Mouse (Mus musculus) left cerebral cortex, postnatal 36 days (tissue): ENCODE data around the gene Gga1. TPM values are rescaled to one million over a fixed set of nuclear protein-coding genes. Genes with fewer than 3 reads are reported as not detected.

Experiments used
- DNase-seq, 2 experiments: peaks; one replicate each; pipeline ENCODE4 v3.0.0; 2021 to 2022; ENCODE audit warnings: low spot score in 2 of 2, mixed read lengths in 1 of 2
- intact Hi-C: fragments of 180-260 bp; cut with DNase I; formaldehyde crosslinking; loops from one replicate; pipeline ENCODE4 v1.15.1; 2025
- microRNA-seq: library from miRNA; unstranded; fragments of <30 nt; microRNA quantifications from one replicate; pipeline ENCODE4 v1.2.0, GENCODE M21; 2022
- total RNA-seq, 2 experiments: library from RNA; stranded (reverse); gene quantifications; 2 replicates each; pipeline ENCODE4 v1.2.3; 2021

Gene Gga1
- total RNA-seq, 2 experiments from 2014 or later = 57.6 to 65.0 TPM

DNA sequence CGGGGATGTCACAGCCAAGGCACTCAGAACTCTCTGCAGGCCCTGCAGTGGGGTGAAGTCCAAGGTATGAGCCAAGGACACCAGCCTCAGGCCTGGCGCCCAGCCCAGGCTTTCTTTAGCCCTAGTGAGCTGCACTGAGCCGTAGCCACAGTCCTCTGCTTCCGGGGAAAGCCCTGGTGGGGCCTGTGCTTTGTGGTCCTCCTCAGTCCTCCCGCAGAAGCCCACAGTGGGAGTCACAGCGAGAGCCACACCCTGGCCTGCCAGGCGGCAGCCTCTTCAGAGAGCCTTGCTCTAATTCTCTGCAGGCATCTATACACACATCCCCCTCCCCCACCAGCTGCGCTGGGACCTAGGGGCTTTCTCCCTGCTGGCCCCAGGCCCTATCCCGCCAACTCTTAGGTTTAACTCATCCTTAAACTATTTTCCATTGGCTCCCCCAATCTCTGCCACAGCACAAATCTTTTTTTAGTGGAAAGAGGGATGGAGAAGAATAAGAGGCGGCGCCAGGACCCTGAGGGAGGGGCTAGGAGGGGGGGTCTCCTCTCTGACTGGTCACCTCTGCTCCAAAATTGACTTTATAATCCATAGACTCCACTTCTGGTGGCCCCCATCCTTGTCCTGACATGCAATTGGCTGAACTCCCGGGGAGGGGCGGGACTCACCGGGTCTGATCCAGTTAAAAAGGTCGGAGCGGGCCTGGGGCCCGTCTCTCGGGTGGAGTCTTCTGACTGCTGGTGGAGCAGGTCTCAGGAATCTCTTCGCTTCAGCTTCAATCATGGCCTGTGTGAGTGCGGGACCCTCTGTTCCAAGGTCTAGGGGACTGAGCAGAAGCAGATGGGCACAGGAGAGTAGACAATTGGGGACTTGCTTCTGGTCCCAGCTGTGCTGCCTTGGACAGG is 49.3 kb downstream of the Gga1 start, which contains the start of gene Lgals1:
Lgals1 (plus strand) TSS at position 705 of the 899 bp plus-strand sequence.
- peak; percentile 23 to 47 for DNase-seq
- intact Hi-C loops = no loop called here

DNA sequence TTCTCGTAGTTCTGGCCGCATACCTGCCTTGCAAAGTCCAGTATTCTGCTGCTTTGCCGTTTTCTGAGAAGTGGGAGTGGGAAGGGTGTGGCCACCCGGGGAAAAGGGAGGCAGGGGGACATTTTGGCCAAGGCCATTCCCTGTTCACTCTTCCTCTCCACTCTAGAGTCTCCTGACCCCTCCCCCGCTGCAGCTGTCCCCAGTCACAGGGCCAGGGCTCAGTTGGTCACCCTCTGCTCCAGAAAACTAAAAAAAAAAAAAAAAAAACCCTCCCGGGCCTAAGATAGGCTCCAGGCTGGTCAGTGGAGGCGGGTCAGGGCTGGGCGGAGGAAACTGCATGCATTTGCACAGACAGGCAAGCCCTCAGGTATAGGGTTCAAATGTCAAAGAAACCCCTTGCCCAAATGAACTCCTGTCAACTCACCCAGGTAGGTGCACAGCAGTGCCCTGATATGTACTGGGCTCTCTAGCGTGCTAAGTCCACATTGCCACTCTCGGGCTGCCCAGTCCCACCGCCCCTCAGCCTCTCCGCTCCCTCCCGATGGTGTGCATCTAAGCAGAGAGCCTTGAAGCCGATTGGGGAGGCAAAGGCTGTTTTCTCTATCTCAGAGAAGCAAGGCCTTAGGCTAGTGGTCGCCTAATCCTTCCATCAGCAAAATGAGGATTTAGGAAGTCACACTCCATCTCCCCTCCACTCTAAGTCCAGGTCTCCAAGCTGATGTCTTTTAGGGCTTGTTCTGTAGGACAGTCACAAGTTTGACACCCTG is 50.2 kb downstream of the Gga1 start:
- intact Hi-C loops = no loop called here

DNA sequence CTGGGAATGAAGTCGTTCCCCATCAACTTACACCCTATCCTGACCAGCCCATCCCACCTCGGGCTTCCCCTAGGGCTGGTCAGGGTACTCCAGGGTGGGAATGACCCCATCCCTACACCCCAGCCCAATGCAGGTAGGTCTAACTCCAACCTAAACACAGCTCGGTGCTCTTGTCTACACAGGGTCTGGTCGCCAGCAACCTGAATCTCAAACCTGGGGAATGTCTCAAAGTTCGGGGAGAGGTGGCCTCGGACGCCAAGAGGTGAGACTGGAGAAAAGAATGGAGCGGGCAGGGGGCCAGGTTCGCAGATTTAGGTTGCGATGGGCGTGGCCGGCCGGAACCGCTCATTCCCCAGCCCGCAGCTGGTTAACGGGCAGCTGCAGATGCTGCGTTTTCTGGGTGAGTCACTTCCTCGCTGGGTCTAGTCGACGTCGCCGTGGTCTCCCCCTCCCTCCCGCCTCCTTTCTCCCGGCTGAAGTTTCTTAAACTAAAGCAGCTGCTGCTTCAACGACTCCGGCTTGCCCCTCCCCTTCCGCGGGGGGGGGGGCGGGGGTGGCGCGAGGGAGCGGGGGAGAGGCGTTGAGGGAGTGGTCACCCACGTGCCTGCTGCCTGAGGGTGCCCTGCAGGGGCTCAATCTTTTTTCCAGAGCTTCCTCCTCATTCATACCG is 50.9 kb downstream of the Gga1 start:
- intact Hi-C loops = no loop called here
- DNase-seq = peak in 1 of 2 experiments; percentile 49

More for the DNA sequence above, 50.2 kb downstream of the Gga1 start:
- DNase-seq = no peak

DNA sequence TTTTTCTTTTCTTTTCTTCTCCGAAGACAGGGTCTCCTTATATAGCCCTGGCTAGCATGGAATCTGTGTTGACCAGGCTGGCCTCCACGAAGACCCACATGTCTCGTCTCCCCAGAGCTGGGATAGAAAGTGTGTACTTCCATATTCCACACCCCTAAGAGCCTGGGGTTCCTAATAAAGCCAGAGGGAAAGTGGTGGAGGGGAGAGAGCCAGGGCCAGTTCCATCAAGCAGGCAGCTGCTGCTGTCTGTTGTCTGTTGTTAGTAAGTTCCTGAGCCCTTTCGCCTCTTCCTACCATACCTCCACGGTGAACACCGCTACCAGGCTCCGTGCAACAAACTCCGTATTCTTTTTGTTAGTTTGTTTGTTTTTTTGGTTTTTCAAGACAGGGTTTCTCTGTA is 51.5 kb downstream of the Gga1 start:
- DNase-seq = no peak
- intact Hi-C loops = no loop called here

DNA sequence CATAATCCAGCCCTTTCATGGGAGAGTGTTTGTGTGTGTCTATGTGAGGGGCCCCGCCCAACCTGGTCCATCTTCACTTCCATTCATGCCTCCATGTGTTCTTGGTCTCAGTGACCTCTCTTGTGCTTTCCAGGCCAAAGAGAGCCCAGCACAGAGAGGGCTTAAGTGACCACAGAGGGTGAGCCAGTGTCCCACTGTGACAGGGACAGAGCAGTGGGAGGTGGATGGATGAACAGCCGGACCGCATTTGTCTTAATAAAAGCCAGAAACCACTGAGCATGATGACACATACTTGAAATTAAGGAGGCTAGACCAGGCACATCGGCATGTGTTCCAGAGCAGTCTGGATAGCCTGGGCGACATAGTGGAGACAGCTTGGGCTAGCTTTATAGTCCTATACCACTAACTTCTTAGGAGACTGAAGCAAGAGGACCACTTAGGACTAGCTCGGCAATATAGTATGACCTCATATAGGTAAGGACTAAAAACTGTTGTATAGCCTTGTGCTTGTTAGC is 53.3 kb downstream of the Gga1 start:
- no peak for DNase-seq
- intact Hi-C loops = loop anchor here (2.0 kb wide), 1 partner anchor 15 kb away; no protein-coding TSS in a partner anchor

DNA sequence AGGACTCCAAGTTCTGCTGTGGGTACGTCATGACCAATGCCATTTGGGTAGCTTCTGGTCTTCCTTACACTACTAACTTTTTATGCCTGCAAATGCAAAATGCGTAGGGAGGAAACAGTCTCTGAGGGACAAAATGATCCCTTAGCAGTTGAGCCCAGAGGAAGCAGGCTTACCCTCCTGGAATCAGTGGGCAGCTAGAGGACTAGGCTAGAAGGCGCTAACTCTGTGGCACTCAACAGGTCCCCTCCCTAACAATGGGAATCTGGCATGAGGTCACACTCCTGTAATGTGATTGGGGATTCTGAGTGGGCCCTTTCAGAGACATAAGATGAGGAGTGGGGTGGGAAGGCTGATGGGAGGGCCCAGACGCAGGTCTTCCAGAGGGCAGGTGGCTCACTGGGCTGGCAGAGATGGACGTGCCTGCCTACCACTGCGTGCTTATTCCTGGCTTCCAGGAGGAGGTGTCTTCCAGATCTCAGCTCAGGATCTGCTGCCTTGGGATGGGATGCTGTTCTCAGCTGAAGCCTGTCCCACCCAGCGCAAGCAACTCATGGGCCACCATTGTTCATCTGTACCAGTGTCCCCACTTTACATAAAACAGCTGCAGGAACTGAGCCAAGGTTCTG is 53.9 kb downstream of the Gga1 start:
- no peak for DNase-seq
- intact Hi-C loops = loop anchor here (2.0 kb wide), 1 partner anchor 16 kb away; no protein-coding TSS in a partner anchor

DNA sequence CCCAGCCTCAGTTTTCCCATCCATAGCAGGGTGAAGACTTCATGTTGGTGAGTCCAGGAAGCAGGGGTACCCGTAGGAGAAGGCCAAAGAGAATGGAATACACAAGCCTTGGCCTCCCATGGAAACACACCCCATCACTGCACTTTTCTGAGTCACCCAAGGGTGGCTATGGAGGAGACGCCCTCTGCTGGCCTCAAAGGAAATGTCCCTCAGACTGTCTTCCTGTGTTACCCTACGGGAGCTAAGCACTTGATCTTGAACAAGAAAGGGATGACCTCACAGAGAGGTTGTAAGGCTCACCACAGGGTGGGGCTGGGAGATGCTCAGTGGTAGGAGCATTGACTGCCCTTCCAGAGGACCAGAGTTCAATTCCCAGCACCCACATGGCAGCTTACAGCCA is 54.6 kb downstream of the Gga1 start:
- intact Hi-C loops = loop anchor here (2.0 kb wide), 1 partner anchor 17 kb away; no protein-coding TSS in a partner anchor

DNA sequence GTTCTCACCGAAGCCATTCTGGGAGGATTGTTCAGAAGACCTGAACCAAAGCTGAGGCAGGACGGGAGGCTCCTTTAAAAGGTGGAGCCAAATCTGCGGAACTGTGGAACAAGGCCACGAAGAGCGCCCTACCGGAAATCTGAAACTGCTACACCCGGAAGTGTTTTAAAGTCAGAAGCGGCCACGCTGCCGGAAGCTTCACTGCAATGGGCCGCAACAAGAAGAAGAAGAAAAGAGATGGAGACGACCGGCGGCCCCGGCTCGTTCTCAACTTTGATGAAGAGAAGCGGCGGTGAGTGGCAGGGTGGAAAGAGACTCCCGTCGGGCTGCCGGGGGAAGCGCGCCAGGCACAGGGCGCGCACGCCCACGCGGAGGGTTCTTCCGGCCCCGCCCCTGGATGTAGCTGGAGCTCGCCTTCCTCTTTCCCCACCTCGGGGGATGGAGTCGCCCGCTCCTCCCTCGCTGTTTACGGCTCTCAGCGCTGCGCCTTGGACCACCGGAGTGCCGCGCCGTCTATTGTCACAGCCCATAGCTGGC is 57.9 kb downstream of the Gga1 start, which contains the start of gene Nol12:
Nol12 (plus strand) TSS at position 150 of the 537 bp plus-strand sequence.
- intact Hi-C loops = no loop called here
- peak; percentile 83 to 84 for DNase-seq

More for the DNA sequence above, 54.6 kb downstream of the Gga1 start:
- DNase-seq = no peak

DNA sequence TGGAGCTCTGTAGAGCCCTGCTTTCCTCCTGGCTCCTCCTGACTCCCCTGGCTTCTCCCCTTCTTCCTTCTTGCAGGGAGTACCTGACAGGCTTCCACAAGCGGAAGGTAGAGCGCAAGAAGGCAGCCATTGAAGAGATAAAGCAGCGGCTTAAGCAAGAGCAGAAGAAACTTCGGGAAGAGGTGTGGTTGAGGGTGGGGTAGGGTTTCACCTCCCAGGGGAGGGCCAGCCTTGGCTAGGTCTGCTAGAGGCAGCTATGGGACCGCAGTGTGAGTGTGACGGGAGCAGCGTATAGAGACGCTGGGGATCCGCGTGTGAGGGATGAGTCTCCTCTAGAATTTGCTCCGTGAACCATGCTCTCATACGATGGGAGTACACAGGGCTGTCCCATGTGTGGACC is 59.4 kb downstream of the Gga1 start:
- intact Hi-C loops = no loop called here
- no peak for DNase-seq

DNA sequence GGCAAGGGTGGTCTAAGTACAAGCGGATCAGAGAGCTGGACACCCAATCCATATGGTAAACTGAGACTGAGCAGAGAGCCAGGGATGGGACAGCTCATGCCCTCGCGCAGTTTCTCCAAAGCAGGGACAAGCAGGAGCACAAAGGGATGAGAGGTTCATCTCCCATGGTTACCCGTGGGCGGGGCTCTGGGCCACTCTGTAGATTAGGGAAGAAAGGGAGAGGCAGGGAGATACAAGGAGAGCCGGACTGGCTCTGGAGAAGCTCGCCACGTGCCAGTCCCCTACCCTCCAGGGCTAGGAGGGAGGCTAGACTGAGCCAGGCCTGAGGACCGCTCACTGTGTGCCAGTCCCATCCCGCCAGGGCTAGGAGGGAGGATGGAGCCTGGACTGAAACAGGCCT is 60.3 kb downstream of the Gga1 start:
- intact Hi-C loops = no loop called here
- no peak for DNase-seq

DNA sequence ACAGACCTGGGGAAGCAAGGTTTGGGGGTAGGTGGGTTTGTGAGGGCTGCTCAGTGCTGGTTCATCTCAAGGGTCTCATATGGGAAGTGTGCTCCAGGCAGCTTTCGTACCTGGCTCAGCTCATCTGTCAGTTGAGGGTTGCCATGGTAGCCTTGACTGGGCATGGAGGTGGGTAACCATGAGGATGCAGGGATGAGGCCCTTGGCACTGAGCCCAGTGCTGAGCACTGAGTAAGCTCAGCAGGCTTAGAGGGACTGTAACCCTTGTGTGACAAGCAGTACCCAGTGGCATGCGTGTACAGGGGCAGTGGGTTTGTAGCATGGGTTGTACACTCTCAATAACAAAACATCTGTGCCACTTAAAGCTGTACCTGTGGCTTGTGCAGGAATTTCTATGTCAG is 61.0 kb downstream of the Gga1 start:
- intact Hi-C loops = no loop called here
- DNase-seq = no peak

DNA sequence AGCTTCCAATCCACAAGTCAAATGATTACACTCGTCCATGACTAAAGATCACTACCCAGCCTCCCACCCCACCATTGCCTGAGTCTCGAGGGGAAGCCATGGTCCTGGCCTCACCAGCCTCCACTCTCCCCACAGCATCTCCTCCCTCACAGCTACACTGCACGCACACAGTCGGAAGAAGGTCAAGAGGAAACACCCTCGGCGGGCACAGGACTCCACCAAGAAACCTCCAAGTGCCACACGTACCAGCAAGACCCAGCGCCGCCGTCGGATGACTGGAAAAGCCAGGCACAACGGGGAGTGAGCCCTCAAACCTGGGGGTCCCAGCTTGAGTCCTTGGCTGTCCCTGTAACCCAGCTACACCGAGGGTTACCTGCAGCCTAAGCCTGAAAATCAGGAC is 63.3 kb downstream of the Gga1 start:
- no peak for DNase-seq
- intact Hi-C loops = no loop called here

DNA sequence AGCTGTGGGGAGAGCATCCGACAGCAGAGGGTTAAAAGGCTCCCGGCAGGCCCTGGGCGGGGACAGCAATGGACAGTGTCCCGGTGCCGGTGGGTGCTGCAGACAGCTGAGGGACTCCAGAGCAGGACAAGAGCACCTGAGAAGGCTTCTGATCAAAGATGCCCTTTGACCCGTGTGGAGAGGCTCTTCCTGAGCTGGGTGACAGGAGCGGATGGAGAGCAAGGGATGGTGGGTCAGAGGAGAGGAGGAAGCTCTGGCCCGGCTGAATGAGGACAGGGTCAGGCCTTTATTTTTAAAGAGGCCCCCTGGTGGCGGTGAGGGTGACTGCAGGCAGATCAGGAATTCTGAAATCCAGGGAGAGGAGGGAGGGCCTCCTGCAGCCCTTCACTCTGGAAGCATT is 65.7 kb downstream of the Gga1 start:
- intact Hi-C loops = no loop called here
- peak; percentile 69 to 78 for DNase-seq

Small RNAs within 50 kb of the gene (microRNA-seq; reads per million reads assigned to microRNA genes)
- gene Mir6955 = 1.3 reads per million

Other genes with a start within 250 kb of the Gga1 start
- gene Elfn2, start 158.4 kb upstream of the Gga1 start, total RNA-seq = 100 to 1,000 TPM; 130 to 159 TPM
- 1 to 10 TPM; 4.9 to 6.0 TPM for gene Mfng, start 103.7 kb upstream of the Gga1 start, total RNA-seq
- 1 to 10 TPM; 3.6 to 4.3 TPM for gene Card10, start 74.1 kb upstream of the Gga1 start, total RNA-seq
- 10 to 100 TPM; 14.4 to 16.5 TPM for gene Cdc42ep1, start 34.6 kb upstream of the Gga1 start, total RNA-seq
- gene Lgals2, start 21.7 kb upstream of the Gga1 start, total RNA-seq = not detected
- under 1 TPM in 1 of 2 experiments, not detected in 1; 0.97 TPM for gene Gm49510, start 22.5 kb downstream of the Gga1 start, total RNA-seq
- gene Sh3bp1, start 22.6 kb downstream of the Gga1 start, total RNA-seq = 10 to 100 TPM; 23.7 to 31.5 TPM
- 100 to 1,000 TPM; 159 to 192 TPM for gene Pdxp, start 36.7 kb downstream of the Gga1 start, total RNA-seq
- 10 to 100 TPM; 19.3 to 25.0 TPM for gene Lgals1, start 49.5 kb downstream of the Gga1 start, total RNA-seq
- gene Nol12, start 57.7 kb downstream of the Gga1 start, total RNA-seq = 10 to 100 TPM; 39.5 to 42.1 TPM
- gene Triobp, start 70.5 kb downstream of the Gga1 start, total RNA-seq = 10 to 100 TPM; 14.3 to 19.5 TPM
- gene H1f0, start 151.3 kb downstream of the Gga1 start, total RNA-seq = 100 to 1,000 TPM in 1 of 2 experiments, 10 to 100 TPM in 1; 87.0 to 113 TPM
- not detected for gene Galr3, start 164.7 kb downstream of the Gga1 start, total RNA-seq
- 10 to 100 TPM; 14.1 to 19.0 TPM for gene Ankrd54, start 185.7 kb downstream of the Gga1 start, total RNA-seq
- gene Eif3l, start 198.0 kb downstream of the Gga1 start, total RNA-seq = 10 to 100 TPM; 62.6 to 65.3 TPM
- gene Micall1, start 231.7 kb downstream of the Gga1 start, total RNA-seq = 10 to 100 TPM; 26.8 to 28.0 TPM